Mouse (Mus musculus): ENCODE measurements at regions not wholly inside any gene's neighbourhood (a gene's known extent, or its start where the extent isn't known, plus 50 kb on each side); places are given as distances from the start of the nearest gene placed in this dataset.

DNA sequence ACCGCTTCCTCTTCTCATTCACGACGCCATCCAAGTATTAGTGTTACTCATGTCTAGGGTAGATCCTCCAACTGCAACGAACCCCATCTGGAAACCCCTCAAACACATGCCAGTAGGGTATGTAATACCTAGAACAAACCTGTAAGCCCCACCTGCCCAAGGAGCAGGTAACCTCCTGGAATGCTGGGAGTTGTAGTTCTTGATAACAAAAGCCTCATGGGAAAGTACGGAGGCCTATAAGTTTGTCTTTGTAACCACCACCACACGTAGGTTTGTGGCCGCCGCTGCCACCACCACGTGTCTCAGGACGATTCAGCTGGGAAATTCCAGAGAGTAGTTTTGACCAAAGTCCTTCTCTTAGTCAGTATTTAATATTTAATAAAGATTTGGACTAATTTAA lies 107.4 kb upstream of the Unc5b start:
- TF ChIP-seq CTCF (IDR thresholded peaks at IDR 0.05; ENCODE audit: low read depth) (no peak), EP300 (optimal IDR thresholded peaks at IDR 0.05) (no peak)
